Mouse (Mus musculus) B cell, adult 2 months (primary cell): Measurements from ENCODE around the gene Shisal2b.
"Not testable (repeated sequence)": the region's sequence is repeated elsewhere in the genome, so short reads cannot be mapped to it uniquely, and the experiment has no call there.

ENCODE experiments used
- DNase-seq, 2 experiments: peaks; one replicate each; pipeline ENCODE4 v3.0.0; 2022

Gene Shisal2b

DNA sequence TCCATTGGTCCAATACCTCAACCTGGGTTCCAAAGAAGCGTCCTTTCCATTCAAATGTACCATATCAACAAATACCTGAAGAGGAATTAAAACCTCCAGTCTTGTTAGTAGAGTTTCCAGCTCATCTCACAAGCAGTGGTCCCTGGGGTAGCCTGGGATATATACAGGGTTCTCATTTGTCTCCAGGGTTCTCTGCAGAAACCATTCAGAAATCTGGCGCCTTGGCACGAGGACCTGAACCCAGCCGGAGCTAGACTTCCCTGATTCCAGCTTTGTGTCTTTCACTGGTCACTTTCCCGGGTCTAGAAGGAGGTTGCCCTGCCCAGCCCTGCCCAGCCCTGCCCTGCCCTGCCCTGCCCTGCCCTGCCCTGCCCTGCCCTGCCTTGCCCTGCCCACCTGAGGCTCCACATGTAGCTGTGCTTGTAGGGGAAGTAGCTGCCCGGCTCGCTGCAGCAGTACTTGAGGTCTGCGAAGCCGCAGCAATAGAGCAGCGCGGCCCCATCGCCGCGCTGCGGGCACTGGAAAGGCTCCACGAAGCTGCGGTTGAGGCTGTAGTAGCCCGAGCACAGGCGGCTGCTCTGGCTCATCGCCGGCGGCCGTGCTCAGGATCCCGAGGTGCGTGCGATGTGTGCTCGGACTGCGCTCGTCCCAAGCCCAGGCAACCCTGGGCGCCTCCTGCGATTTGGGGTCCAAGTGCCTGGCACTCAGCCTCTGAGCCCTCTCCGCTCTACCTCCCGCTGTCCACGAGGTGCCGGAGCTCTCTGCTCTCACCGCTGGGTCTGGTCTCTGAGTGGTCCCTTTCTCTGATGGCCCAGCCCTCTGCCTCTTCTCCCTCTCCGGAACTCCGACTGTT is at the start of gene Shisal2b:
Gene Shisal2b, minus strand, starts transcription at position 767 of the 853 bp plus-strand sequence.
- DNase-seq: peak; percentile 9 to 17

DNA sequence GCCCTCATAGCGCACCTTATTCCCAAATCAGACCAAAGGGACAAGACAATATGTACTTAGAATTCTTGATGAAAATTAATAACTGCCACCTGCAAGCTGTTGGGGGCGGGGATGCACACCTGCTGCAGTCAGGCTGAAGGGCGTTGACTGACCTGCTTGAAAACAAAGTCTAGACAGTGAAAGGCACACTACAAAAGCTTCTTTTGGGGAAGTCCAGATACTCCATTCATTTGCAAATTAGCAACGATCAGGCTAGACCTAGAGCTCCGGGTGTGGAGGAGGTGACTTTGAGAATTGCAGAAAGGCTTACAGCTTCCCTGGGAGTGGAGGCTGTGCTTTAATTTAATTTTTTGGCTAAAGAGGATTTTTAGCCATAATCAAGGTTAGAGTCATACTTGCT is 47.9 kb upstream of the Shisal2b start:
- not testable (repeated sequence) for DNase-seq

DNA sequence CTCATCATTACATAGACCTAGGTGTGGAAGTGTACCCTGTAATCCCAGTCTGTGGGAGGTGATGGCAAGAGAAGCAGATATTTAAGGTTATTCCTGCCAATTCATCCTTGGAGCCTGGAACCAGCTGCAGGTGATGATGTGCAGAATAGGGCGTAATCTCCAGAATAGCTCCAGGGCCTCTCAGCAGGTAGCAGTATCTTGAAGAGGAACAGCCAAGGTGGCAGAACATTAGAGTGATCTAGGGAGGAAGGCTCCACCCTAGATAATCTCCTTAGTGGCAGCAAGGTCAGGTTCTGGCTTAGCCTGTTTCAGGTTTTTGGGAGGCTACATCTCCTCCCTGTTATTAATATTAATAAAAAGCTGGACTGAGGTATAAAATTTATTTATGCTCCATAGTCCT is 47.3 kb upstream of the Shisal2b start:
- not testable (repeated sequence) for DNase-seq

DNA sequence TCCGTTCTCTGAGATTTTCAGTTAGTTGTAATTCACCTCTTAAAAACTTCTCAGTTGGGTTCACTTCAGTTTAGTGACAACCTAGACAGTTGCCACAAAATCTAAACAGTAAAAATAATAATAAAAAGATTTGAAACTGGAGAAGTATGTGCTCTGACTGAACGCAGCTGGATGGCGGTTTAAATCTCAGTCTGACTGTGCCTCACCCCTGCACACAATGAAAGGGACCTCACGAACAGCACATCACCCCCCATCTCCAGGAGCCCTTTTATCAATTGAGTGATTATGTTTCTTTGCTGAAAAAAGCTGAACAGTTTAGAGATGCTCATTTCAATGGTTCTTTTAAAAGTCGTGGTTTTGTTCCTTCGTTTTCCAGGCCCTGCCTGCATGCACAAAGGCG is 45.0 kb upstream of the Shisal2b start:
- DNase-seq: no peak

DNA sequence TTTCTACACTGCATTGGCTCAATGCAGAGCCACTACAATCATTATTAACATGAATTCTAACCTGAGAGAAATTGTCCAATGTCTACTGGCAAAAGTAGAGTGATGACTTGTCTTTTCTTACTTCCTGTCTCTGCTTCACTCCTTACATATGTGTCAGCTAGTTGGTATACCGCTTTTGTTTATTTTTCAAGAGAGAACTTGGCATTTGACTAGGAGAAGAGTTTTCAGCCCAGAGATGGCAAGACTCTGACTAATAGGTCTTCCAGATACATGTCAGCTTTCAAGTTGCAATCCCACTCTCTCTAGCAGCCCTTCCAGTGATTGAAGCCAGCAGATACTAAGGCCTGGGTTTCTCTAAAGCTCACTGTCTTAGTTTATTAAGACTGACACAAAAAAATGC is 31.1 kb upstream of the Shisal2b start:
- no peak for DNase-seq

DNA sequence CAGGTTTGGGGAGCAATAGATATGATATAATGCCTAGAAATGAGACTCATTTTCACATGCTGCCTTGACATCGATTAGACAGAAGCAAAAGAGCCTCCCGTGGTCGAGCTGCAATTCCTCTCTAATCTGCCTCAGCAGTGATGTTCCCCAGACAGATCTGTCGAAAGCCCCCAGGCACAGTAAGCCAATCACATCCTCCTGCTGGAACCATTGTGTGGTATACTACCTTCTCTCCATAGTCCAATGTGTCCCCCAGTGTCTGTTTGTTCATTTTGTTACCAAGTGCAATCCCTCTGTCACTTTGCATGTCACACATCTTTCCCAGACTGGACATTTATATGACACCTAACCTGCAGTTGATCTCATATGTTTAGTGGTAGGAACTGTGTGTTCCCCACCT is 28.6 kb upstream of the Shisal2b start:
- no peak for DNase-seq

DNA sequence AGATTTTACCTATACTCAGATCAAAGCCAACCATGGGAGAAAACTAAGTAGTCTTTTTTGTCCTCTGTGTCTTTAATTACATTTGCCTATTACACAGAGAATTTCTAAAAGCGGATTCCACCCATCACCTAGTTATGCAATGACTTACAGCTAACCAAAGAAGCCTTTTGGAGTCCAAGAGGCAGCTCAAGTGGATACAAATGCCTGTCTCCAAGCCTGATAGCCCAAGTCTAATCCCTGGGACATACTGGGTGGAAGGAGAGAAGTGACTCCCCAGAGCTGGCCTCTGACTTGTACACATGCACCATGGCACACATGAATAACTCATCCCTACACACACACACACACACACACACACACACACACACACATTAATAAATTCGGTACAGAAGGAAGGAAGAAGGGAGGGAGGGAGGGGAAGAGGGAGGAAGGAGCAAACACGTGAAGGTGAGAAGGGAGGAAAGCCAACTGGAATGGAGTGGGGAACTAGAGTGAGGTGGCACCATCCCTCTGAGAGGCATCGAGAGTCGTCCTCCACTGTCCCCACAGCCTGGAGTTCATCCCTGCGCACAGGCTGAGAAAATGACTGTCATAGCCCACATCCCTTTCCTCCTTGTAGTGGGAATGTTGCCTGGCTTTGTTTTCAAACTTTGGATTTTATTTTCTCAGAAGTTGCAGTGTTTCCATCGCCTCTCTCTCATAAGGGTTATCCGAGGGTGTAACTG is 22.8 kb upstream of the Shisal2b start:
- no peak for DNase-seq

DNA sequence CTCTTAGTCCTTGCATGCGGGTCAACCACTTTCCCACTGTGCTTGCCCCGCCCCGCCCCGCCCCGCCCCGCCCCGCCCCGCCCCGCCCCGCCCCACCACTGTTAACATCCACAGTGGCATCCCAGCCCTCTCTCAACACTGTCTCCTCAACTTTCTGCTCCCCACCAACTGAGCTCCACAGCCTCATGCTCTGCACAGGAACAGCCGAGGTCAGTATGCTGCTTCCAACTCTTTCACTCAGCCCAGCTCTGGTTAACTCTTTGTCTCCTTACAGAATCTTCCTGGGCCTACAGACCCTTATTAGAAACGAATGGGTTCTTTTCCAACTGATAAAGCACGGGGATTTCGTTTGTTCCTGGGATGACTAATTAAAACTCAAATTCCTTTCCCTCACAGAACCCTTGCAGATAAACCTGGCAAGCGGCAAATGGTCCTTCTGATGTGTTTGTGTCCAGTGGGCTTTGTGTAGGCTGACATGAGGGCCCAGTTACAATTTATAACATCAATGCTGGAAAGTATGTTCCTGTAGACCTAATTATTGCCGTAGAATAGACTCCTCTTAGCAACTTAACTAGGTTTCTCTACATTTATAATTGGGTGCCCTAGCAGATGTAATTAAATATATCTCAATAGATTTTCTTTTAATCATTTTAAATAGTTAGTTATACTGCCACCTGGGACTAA is 20.0 kb upstream of the Shisal2b start:
- DNase-seq: no peak

DNA sequence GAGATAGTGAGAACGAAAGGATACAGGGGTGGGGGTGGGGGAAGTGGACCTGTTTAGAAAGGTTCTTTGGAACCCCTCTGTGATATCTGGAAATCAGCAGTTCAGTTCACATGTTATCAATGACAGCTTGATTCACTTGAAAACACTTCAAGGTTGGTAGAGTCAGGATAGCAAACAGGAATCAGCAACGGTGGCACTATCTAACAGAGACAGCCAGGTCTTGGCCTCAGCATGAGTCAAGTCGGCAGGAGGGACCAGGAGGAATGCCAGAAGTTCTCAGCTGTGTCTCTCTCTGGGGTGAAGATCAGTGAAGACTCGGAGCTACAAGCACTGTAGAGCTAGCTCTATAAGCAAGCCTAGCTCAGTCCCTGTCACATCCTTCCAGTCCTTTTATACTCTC is 14.8 kb upstream of the Shisal2b start:
- no peak for DNase-seq

DNA sequence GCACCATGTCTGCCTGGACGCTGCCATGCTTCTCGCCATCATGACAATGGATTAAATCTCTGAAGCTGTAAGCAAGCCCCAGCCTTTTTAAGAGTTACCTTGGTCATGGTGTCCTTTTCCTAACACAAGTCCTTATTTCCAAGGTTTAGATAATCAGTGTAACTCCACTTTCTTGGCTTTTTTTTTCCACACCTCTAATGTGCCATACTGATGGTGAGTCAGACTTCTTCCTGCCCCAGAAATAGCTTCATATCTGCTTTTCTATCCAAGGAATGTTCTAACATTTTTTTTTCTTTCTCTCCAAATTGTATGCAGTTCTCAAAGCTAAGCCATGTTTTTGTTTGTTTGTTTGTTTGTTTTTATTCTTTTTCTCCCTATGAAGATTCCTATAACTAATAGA is 6.2 kb upstream of the Shisal2b start:
- DNase-seq: no peak

DNA sequence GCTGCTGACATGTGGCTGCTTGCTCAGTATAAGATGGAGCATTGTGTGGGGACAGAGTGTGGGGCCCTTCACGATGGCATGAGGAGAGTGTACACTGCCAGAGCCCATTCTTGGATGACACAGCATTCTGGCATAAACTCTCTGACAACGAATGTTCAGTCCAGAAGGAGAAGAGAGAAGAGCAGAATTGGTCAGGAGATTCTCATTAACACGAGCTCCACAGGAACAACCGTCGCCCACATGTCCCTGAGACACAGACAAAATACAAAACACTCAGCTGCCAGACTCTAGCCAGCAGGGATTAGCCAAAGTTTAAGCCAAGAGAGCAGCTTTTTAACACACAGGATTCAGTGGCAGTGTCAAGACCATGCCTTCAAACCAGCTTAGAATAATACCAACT is 3.0 kb upstream of the Shisal2b start:
- no peak for DNase-seq

DNA sequence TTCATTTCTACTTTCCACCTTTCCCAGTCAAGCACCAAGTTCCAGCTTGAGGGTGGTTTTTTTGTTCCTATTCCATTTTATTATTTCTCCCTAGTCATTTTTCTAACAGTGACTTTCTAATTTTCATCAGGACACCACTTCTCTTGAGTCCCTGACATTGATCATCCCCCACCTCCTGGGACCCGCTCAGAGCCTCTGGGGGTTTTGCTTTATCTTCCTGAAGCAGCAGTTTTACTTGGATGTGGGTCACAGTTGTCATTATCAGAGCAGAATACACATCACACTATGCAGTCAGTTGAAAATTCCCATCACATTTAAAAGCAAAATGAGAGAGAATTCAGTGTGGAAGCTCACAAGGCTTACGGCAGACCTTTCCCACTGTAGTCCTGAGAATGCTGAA is 10.0 kb downstream of the Shisal2b start:
- no peak for DNase-seq

DNA sequence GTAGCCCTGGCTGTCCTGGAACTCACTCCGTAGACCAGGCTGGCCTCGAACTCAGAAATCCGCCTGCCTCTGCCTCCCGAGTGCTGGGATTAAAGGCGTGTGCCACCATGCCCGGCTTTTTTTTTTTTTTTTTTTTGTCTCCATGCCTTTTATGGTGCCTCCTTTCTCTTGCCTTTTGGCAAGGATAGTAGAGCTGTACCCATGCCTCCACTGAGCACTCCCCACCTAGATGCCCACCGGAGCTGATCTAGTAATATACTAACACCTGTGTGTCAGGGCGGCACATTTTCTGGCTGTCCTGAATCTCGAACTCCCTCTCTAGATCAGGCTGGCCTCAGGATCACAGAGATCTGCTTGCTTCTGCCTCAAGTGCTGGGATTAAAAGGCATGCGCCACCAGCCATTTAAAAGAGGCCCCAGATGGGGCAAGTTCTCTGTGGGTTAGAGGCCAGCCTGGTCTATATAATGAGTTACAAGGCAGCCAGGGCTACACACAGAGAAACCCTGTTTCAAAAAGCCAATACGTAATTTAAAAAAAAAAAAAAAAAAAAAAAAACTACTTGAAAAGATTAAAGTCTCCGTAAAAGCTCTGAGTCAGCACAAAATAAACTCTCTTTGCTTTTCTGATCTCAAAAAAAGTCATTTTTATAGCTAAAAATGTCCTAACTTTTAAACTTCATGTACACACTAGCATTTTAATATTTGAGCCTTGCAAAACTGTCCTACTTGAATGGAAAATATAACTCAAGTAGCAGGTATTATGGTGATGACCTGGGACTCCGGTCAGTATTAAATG is 20.2 kb downstream of the Shisal2b start:
- no peak for DNase-seq

DNA sequence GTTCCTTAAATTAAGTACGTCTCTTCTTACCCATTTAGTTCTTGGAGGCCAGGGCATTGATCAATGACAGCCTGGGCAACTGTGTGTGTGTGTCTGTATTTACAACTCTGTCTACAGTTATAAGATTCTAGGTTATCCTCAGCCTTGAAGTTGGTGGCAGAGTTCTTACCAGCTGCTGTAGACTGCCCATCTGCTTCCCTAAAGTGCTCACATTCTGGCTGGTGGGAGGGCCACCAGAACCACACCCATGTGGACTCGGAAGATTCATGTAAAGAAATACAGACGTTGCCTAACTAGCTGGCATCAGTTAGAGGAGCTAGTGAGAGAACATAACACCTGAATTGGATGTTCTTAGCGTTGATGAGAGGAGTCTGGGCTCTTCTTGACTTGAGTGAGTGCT is 21.8 kb downstream of the Shisal2b start:
- DNase-seq: no peak

DNA sequence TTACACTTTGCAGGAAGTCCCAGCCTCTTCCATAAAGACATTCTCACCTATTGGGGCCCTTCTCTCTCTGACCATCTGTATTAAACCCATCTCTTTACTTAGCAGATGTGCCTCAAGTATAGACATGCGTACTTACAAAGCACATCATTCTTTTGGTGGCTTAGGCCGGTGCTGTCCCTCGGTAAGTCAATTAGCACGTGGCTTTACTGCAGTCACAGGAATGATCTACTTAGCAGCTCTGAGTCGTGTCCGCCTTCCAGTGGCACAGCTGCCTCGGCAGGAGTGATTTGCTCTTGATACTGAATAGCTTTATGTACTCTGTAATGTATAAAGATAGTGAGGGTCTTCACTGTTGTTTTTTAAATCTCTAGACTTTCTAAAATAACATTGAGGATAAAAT is 26.1 kb downstream of the Shisal2b start:
- no peak for DNase-seq

DNA sequence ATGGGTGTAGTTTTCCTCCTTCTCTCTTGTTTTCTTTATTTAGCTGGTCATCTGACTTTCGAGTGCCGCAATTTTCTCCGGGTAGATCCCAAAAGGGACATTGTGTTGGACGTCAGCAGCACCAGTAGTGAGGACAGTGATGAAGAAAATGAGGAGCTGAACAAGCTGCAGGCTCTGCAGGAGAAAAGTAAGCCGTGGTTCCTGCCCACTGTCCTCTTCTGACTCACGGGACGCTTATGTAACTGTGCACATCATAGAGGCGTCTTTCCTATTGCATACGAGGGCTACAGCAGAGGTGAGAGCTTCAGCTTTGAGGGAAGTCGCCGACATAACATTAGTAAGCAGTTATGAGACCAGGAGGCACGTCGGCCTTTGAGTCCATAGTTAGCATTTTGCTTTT is 30.9 kb downstream of the Shisal2b start:
- DNase-seq: no peak

DNA sequence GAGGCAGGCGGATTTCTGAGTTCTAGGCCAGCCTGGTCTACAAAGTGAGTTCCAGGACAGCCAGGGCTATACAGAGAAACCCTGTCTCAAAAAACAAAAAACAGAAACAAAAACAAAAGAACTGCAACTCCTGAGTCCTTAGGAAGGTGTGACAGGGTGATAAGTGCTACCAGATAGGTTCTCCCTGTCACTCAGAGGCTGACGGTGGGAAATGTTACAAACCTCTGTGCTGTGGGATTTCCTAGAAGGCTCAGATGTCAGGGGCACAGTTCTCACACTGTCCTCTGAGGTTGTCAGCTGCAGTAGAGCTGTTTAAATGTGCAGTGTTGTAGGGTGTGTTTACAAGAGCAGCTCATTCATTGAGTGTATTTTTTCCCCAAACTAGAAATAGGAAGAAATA is 38.2 kb downstream of the Shisal2b start:
- no peak for DNase-seq

DNA sequence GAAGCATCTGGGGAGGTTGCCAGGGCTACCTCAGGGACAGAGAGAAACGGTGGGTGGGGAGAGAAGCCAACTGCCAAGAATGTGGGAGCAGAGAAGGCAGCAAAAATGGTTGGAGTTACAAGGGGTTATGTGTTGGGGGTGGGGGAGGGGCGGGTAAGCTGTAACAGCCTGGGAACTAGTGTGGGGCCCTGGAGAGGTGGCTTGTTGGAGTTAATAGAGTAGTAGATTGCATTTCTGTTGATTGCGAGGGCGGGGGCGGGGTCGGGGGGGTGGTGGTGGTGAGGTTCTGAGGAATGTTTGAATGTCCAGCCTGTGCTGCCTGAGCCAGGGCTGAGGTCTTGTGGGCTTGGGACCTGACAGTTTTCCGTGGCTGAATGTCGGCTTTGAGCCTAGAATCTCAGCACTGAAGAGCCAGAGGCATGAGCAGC is 41.3 kb downstream of the Shisal2b start:
- DNase-seq: no peak

DNA sequence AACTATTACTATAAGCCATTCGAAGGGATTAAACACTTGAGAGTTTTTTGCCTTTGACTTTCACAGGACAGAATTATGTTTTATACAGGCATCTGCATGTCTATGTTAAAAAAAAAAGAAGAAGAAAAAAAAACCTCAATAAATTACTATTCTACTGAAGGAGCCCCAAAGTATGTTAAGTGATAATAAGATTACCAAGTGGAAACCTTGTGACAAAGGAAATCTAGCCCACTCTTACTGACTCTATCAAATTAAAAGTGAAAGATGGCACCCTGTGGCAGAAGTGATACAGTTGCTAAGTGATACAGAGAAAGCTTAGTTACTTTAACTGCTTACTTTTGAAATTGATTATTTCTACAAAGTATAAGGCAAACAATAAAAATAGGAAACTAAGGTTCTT is 41.8 kb downstream of the Shisal2b start:
- no peak for DNase-seq

DNA sequence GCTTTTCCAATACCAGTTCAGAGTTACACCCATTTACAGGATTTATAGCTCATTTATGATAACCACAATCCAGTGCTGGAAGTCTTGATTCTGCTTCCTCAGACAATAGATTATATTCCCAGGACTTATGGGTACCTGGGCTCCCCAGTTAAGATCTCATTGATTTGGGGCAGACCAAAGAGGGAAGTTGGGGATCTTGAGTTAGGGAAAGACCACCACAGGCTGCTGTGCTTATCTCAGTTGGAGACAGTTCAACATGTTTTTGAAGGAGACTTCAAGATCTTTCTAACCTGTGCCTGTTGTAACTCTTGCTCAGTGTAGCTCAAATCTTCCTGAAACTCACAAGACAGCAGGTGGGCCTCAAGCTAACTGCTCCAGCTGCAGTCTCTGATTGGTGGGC is 42.5 kb downstream of the Shisal2b start:
- DNase-seq: no peak

DNA sequence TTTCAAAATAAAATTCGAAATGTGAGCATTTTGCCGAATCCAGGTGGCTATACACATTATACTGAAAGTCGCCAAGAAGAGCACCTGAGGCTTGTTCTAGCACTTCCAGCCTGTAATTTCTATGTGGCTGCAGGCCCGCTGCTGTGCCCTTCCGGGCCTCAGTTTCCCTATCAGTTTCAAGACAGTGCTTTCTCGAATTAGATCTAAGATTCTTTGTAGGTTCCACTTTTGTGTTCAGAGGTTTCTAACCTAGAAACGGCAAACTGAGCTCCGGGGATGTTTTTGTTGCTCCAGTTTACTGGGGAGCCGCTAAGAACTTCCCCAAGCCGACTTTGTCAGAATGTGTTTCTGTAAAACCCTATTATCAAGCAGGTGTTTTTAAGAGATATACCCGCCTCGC is 46.0 kb downstream of the Shisal2b start:
- DNase-seq: peak; percentile 21 to 39

DNA sequence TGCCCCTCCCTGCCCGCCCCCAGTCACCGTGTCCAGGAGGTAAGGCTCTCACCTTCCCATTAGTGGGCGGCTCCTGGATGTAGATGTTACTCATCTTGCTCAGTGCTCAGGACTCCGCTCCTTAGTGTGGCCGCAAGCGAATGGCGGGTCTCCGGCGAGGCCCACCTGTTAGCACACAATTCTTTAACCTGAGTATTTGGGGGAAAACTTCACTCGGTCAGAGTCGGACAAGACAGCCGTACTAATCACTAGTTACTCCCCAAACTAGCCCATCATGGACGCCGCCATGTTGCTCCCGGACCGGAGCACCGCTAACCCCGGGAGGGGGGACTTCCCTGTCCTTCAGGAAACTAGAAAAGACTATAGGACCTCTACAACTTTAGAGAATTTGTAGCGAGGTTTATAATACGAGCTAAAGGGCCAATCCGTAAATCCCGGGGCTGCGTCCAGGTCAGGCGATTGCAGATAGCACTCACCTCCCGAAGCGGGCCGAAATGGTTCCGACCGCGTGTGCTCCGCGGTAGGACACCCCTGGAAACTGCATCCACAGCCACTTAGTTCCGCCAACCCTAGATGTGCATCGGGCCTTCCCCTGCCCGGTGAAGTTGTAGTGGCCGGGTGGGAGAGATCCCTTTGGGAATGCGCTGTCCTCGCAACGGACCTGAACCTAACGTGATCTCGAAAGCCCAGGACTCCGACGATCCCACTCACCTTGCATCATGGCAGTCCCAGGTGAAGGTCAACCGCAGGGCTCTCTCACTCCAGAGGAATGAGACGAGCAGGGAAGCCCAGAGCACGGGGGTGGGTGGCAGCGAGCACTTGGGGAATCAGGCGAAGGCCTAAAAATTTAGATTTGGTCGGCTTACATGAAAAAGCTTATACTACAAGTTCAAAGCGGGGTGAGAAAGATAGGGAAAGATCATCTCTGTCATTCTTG is 46.8 kb downstream of the Shisal2b start, which contains the start of gene Cwc27:
Gene Cwc27, minus strand, starts transcription at position 508 of the 937 bp plus-strand sequence.
- peak; percentile 89 to 91 for DNase-seq
